Mouse (Mus musculus) brown adipose tissue, adult 24 weeks (tissue): ENCODE measurements around the gene Tldc1. TPM values are rescaled to one million over a fixed set of nuclear protein-coding genes. Genes with fewer than 3 reads are reported as not detected.

Experiments
- H3K27ac ChIP-seq: fragments of 200-500 bp; replicated peaks from 2 replicates; pipeline ENCODE4 v1.5.1; 2012; ENCODE audit warnings: low read depth, mild to moderate bottlenecking, low read length
- H3K4me1 ChIP-seq: fragments of 200-500 bp; 2 replicates; pipeline ENCODE4 v1.6.1; 2012; ENCODE audit warnings: low read length, mixed read lengths; ENCODE audit not compliant: control insufficient read depth, insufficient read depth, insufficient read length
- H3K4me3 ChIP-seq: fragments of 200-500 bp; 2 replicates; pipeline ENCODE4 v1.5.1; 2012; ENCODE audit warnings: low read depth, mild to moderate bottlenecking, low read length, moderate library complexity; ENCODE audit not compliant: insufficient read depth
- polyA plus RNA-seq: library from polyadenylated mRNA; stranded (reverse); fragments of >200 nt; gene quantifications from 2 replicates; pipeline ENCODE4 v1.2.4, GENCODE M21; 2012; ENCODE audit not compliant: missing spikeins, insufficient read depth, insufficient read length

Tldc1 gene
- polyA plus RNA-seq, 1 experiment, result 3.4 TPM

DNA sequence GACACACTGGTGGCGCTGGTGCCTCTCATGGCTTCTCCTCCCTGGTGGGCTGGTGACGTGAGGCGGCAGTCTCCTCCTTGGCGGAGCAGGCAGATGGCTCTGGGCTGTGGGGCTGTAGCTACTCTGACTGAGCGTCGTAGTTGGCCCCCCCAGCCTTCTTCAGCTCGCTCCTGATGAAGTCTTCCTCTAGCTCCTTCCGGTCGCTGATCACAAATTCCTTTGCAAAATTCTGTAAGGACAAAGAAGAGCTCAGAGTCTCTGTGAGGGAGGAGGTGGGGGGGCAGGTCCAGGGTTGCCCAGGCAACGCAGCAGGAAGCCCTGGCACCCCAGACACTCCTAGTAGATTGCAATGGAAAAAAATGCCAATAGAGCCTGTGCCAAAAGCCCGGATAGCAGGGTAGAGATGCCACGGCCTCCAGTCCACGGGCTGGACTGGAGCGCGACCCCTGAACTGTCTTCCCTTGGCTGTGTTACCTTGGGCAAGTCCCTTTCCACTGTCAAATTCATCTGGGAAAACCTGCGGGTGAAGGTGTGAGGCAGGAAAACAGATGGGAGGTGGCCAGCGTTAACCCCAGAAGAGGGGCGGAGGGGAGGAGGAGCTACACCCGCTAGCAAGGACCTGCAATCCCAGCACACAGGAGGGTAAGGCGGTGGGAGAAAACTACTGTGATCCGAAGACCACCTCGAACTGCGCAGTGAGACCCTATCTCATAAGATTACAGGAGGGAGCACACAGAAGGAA lies 32.1 kb upstream of the Tldc1 start:
- Histone ChIP-seq H3K4me3 (no peak overlapping the region), H3K4me1 (no peaks in the 10 kb centered on the region; the same call in 1 of the 2 replicates), H3K27ac (no peak overlapping the region)

DNA sequence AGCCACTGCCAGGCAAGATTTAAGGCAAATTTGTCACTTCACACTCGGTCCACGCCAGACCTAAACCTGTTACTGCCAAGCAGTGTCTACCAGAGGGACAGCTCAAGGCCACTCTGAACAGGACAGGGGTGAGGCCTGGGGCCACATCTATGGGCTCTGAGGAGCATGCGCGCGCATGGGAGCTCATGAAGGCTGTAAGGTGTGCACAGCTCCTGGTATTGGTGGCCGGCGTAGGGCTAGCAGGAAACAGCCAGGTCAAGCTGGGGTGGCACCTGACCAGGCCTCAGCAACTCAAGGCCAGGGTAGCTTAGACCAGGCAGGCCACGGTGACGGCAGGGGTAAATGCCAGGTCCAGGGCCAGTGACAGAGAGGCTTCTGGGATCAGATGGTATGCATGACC lies 31.4 kb upstream of the Tldc1 start:
- Histone ChIP-seq H3K27ac (no peak overlapping the region), H3K4me3 (no peak overlapping the region), H3K4me1 (no peaks in the 10 kb centered on the region; the same call in 1 of the 2 replicates)

DNA sequence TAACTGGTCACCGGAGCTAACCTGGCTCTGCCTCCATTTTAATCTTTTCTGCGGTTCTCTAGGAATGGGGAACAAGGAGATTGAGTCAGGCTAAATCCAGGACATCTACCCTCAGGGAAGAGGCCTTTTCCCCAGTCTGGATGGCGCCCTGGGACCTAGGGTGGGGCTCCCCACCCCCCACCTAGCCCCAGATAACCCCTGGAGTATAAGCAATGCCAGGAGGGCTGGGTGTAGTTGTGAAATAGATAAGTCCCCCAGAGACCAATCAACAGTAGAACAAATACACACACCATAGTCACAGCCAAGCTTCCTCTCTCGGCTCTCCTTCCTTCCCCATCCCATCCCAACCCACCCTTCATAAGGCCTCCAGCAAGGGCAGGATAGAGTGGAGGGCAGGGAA lies 29.5 kb upstream of the Tldc1 start:
- H3K27ac ChIP-seq, result no peak overlapping the region
- H3K4me1 ChIP-seq, result no peaks in the 10 kb centered on the region; the same call in 1 of the 2 replicates
- H3K4me3 ChIP-seq, result no peak overlapping the region

DNA sequence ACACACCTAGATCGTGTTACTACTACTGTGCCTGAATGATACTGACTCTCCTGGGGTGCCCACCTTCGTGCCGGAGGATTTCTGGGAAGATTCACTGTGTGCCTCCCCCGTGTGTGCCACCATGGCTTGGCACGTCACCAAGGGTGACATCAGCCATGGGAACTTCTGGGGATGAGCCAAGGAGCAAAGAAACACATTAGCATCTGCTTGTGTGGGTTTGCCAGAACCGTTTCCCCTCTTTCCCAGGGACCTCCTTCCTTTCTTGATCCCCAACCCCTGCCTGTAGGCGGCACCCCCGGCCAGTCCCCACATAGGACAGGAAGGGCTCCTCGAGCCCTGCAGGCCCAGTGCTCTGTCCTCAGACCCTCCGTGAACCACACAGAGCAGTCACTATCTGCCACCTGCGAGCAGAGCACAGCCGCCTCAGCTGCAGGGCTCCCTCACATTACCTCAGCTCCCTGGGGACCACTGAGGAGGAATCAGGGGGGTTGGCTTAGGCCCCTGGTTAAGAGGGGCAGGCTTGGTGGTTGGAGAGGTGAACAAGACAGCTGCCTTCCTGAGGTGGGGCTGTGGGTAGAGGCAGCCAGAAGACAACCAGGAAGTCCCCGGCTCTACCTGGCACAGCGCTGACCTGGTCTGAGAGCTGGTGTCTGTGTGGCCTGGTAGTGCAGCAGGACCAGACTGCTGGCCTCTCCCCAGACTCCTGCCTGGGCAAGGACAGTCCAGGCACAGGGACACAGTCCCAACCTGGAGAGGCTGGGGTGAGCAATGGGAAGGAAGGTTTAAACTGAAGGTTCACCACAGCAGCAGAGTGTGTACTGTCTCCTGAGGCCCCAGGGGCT lies 28.4 kb upstream of the Tldc1 start:
- Histone ChIP-seq H3K4me1 (no peaks in the 10 kb centered on the region; the same call in 1 of the 2 replicates), H3K27ac (no peak overlapping the region), H3K4me3 (no peak overlapping the region)

DNA sequence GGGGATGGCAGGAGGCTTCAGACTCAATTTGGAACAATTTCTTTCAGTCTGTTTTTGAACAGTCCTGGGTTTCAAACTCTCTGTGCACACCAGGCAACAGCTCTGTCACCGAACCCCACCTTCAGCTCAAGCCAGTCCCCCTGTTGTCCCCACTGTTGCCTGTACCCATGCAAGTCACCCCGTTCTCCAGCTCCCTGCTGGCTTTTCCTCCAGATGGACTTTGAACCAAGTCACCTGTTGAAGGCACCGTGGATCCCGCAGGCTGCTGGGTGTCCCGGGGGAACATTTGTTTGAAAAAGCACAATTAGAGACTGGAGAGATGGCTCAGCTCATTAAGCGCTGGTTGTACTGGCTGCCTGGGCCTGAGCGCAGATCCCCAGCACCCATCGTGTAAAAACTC lies 27.1 kb upstream of the Tldc1 start:
- Histone ChIP-seq H3K4me3 (no peak overlapping the region), H3K4me1 (no peaks in the 10 kb centered on the region; the same call in 1 of the 2 replicates), H3K27ac (no peak overlapping the region)

DNA sequence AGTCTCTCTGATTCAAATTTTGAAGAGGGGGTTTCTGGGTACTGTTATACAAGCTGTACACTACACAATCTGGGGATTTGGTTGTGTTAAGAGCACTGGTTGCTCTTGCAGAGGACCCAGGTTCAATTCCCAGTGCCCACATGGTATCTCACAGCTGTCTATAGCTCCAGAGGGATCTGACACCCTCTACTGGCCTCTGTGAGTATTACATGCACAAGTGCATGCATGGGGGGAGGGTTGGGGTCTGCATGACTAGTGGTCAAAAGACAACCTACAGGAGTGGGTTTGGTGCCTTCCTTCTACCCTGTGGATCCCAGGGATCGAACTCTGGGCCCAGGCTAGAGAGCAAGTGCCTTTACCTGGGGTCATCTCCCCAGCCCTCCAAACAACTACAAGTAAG lies 24.4 kb upstream of the Tldc1 start:
- Histone ChIP-seq H3K4me3 (no peak overlapping the region), H3K4me1 (peaks cover 6% of the 10 kb centered on the region; the same call in 1 of the 2 replicates), H3K27ac (no peak overlapping the region)

DNA sequence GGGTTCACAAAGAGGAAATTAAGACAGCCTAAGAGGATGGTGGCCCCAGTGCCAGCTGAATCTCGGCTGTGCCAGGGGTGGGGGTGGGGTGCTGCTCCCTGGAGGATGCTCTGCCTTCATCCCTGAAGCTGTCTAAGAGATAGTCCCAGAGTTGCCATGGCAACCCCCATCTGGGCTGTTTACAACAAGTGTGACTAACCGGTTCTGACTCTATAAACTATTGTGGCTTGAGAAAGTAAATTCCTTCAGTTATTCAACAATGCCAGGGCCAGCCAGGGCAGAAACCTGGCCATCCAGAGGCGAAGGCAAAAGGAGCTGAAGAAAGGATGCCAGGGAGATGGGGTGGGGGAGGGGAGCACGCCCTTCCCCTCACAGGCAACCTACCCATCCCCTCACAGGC lies 23.0 kb upstream of the Tldc1 start:
- Histone ChIP-seq H3K4me1 (peaks cover 6% of the 10 kb centered on the region; the same call in 1 of the 2 replicates), H3K4me3 (no peak overlapping the region), H3K27ac (no peak overlapping the region)

DNA sequence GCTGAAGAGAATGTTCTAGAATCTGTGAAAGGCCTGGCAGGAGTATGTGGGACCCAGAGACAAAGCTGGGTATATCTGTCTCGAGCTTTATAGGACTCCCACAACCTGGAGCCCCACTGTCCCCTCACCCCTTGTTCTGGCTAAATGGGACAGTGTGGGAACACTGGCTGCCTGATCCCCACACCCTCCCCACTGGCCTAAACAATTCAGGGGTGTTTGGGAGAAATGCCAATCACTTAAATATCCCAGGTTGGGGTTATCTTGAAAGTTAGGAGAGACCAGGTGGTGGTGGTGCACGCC lies 20.7 kb upstream of the Tldc1 start:
- Histone ChIP-seq H3K27ac (no peak overlapping the region), H3K4me3 (no peak overlapping the region), H3K4me1 (peaks cover 6% of the 10 kb centered on the region; the same call in 1 of the 2 replicates)

DNA sequence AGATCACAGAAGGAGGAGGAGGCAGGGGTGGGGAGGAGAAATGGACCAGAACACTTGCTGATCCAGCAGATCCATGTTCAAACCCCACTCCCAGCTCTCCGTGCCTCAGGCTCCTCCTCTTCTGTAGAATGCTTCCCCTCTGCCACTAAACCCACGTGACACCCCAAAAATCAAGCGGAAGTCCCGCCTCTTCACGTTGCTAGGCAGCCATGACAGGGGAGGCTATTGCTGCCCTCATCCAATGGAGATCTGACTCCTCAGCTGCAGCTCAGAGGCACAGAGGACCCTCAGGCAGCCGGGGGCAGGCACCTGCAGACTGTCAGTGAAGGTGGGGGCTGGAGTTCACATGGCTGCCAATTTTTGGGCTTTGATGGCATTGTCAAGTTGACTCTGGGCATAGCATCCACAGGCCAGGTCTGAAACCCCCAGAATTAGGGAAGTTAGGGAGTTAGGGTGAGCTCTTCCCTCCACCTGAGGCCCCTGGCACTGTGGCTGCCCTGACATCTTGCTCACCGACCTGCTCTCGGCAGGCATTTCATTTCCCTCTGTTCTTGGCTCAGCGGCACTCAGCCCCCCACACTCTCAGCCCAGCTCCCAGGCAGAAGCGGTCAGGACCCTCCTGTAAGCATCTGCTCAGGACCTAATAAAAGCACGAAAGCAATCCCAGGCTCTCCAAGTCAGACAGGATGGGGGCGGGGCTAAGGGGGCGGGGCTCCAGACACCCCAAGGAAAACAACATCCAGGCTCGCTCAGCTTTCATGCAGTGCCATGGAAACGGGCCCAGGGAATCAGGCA lies 20.2 kb upstream of the Tldc1 start:
- no peak overlapping the region for H3K4me3 ChIP-seq
- no peak overlapping the region for H3K27ac ChIP-seq

DNA sequence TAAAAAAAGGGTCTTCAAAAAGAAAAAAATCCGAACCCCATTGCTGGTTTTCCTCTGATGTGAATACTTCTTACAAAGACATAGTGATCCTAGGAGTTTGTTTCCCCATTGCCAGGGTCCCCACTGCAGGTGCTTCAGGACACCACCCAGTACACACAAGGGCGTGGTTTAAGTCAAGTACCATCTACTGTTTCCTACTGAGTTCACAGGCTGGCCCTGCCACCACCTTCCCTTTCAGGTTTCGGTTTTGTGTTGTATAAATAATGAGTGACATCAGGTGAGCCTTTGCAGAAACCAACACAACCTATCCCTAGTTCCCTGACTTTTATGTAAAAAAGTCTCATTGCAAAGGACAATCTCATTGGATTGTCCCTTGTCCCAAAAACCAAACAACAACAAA lies 17.4 kb upstream of the Tldc1 start:
- no peak overlapping the region for H3K27ac ChIP-seq
- H3K4me1 ChIP-seq, result peaks cover 6% of the 10 kb centered on the region; the same call in 1 of the 2 replicates
- no peak overlapping the region for H3K4me3 ChIP-seq

More for the DNA sequence above, 20.2 kb upstream of the Tldc1 start:
- peaks cover 6% of the 10 kb centered on the region; the same call in 1 of the 2 replicates for H3K4me1 ChIP-seq

DNA sequence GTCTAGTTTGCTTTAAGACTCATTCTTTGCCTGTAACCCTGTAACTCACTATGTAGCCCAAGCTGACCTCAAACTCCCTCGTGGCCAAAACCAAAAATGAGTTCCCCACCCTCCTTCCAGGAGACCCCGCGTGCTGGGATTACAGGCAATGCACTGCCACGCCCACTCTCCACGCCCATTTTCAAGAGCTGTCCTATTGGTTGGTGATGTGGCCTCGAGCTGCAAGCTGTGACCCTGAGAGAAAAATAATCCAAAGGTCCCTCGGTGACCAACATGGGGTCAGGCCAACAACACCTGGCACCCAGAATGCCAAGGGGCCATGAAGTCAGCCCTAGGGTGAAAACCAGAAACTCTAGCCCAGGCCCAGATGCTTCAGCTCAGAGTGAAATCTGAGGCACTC lies 16.5 kb upstream of the Tldc1 start:
- H3K4me1 ChIP-seq, result peaks cover 6% of the 10 kb centered on the region; the same call in 1 of the 2 replicates
- no peak overlapping the region for H3K27ac ChIP-seq
- H3K4me3 ChIP-seq, result no peak overlapping the region

DNA sequence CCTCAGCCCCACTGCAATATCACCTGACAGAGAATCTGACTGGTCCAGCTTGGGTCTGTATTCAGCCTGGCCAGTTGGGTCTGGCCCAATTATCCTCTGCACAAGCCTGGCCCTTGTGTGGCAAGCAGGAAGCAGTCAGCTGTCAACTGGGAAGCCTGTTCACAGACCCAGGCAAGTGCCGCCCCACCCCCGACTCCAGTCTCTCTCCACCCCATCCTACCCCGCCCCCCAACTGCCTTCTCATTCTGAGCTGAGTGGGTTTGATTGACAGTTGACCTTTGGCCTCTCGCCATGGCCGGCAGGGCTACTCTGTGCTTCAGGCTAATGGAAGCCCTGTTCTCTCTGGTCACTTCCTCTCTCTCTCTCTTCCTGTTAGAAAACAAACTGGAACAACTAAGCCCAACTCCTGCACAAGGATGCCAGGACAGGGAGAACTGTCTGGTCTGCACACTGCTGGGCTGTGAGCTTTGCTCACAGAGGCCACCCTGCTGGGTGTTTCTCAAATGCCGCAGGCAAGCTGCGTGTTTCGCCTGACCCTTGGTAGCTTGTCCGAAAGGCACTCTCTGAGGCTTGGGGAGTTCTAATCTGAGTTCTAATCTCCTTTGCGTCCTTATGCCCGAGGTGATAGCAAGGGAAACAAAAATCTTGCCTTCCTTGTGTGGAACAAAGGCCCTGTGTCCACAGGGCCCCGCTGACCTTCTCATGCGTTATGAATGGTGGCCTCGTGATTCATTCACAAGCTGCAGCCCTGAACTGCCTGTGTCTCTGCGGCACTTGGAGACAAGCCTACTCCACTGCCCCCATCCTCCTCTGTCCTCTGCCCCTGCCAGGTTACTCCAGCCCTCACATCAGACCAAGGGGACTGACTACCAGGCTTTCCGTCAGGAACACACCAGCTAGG lies 13.8 kb upstream of the Tldc1 start:
- Histone ChIP-seq H3K4me1 (no peaks in the 10 kb centered on the region), H3K27ac (no peak overlapping the region), H3K4me3 (no peak overlapping the region)

DNA sequence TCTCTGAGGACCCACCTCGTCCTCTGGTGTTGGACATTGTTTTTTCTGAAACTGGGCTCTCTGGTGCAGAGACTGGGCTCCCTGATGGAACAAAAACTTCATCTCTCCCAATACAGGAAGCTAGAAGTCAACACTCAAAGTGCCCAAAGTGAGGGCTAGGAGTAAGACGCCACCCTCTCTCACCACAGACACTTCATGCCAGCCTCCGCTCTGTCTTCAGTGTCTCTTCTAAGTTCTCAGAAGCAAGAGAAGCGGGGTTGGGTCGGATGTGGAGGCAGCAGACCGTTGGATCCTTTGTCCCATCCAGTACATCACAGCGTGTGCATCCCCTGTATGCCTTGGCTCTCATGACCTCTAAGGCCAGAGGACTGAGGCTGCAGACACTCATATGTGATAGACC lies 11.4 kb upstream of the Tldc1 start:
- Histone ChIP-seq H3K4me1 (no peaks in the 10 kb centered on the region), H3K4me3 (no peak overlapping the region), H3K27ac (no peak overlapping the region)

DNA sequence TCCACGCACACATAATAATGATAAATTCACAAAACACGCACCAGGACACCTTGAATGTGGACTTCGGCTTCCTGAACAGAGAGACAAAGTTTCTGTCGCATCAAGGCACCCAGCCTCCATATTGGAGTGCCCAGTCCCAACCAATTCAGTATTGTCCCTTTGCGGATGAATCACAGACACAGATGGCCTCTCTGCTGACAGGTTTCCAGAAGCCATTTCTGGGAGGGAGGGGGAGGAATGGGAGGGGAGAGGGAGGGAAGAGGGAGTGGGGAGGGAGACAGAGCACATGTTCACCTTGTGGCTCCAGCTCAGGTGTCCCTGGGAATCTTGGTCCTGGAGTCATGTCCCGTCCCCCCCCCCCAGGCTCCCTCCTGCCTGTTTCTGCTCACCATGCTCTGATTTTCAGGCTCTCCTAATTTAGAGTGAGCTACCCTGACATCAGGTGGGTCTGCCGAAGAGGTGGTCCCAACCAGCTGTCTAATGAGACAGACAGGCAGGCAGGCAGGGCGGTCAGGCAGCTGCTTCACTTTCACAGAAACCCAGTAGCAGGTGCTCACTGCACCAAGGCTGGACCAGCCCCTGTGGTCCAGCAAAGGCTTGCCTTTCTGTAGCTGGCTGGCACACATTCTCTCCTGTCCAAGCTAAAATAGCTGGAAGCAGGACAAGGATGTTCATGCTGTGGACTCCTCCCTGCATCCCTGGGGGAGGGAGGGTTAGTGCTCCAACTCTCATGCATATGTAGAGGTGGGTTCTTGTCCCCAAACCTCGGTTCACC lies 10.6 kb upstream of the Tldc1 start:
- no peaks in the 10 kb centered on the region for H3K4me1 ChIP-seq
- H3K4me3 ChIP-seq, result no peak overlapping the region
- H3K27ac ChIP-seq, result no peak overlapping the region
